Mouse (Mus musculus): ENCODE measurements around the gene March2. TPM values are rescaled to one million over a fixed set of nuclear protein-coding genes. Genes with fewer than 3 reads are reported as not detected.

March2 gene
- total RNA-seq, 2 experiments from 2014 or later = 84.7 to 86.1 TPM

DNA sequence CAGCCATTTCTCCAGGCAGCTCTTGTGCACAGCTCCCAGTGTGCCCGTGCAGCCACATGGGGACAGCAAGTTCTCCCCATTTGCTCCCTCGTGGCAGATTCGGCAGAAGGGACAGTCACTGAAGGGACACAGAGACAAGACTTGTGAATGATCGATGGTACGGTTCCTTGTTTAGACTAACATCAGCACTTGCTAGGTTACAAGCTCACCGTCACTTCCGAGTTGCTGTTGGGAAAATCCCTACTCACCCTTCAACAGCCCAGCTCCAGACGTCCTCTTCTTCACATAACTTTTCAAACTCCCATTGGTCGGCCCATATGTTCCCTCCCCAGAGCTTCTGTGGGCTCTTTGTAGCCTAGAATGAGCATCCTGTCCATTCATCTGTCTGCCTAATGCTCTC lies 15.4 kb downstream of the March2 start:
- no peak for DNase-seq (ENCODE audit: low spot score in 2 of 2)
- TF ChIP-seq CTCF (conservative IDR thresholded peaks at IDR 0.05) = no peak
- no peak overlapping the region for H3K4me3 ChIP-seq
- no peak overlapping the region for H3K27ac ChIP-seq

- Histone ChIP-seq H3K4me3 (no peak overlapping the region), H3K27ac (no peak overlapping the region)
- no peak for TF ChIP-seq CTCF (conservative IDR thresholded peaks at IDR 0.05)
- no peak for DNase-seq (ENCODE audit: low spot score in 2 of 2)
Measured at GRCm38 (mm10) chr17:33702178-33702577, 16.3 kb downstream of the March2 start.

DNA sequence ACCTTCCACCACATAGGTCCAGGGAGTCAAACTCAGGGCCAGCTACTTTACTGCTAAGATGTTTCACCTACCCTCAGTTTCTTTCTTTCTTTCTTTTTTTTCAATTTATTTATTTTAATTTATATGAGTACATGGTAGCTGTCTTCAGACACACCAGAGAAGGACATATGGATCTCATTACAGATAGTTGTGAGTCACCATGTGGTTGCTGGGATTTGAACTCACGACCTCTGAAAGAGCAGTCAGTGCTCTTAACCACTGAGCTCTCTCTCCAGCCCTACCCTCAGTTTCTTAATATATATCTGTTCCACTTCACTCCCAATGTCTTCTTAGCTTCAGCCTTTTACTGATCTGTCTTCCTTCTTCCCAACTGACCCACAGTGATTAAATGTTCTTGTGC lies 23.0 kb downstream of the March2 start:
- DNase-seq (ENCODE audit: low spot score in 2 of 2) = no peak
- TF ChIP-seq CTCF (conservative IDR thresholded peaks at IDR 0.05) = no peak

GRCm38 (mm10) chr17:33686760-33687159 lies 31.7 kb downstream of the March2 start, which contains the start of gene Hnrnpm:
Hnrnpm (minus strand) TSS chr17:33686860.
- peak within 1 kb of the TSS; percentile 99 for H3K27ac ChIP-seq
- DNase-seq (ENCODE audit: low spot score in 2 of 2) = no peak
- peak within 1 kb of the TSS; percentile 80 for H3K4me3 ChIP-seq
- TF ChIP-seq CTCF (conservative IDR thresholded peaks at IDR 0.05) = no peak

More for the DNA sequence above, 23.0 kb downstream of the March2 start:
- no peak overlapping the region for H3K27ac ChIP-seq
- H3K4me3 ChIP-seq = no peak overlapping the region

DNA sequence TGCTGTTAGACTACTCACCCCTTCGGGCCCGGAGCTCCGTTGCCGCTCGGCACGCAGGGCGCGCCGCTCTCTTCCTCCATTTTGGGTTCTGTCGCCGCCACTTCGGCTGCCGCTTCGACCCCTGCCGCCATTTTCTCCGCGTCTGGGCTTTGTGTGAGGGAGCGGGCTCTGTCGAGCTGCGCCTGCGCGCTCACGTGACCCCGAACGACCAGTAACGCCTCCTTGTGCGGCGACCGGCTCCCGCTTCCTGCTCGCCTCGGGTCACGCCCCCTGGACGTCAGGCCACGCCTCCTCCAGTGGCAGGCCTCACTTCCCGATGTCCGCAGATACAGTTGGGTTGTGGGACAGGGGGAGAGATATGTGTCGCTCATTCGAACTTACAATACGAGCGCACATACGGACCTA lies 33.2 kb downstream of the March2 start:
- TF ChIP-seq CTCF (conservative IDR thresholded peaks at IDR 0.05) = no peak
- Histone ChIP-seq H3K27ac (peak overlapping the region; percentile 99), H3K4me3 (peak overlapping the region; percentile 80)
- DNase-seq (ENCODE audit: low spot score in 2 of 2) = peak; percentile 96 to 98

GRCm38 (mm10) chr17:33684671-33685231 lies 33.7 kb downstream of the March2 start:
- Histone ChIP-seq H3K4me3 (peak overlapping the region; percentile 80), H3K27ac (peak overlapping the region; percentile 99)
- peak; percentile 78 for TF ChIP-seq CTCF (conservative IDR thresholded peaks at IDR 0.05)
- peak; percentile 74 to 78 for DNase-seq (ENCODE audit: low spot score in 2 of 2)

- Histone ChIP-seq H3K4me3 (no peak overlapping the region), H3K27ac (no peak overlapping the region)
- DNase-seq (ENCODE audit: low spot score in 2 of 2) = no peak
- no peak for TF ChIP-seq CTCF (conservative IDR thresholded peaks at IDR 0.05)
Measured at GRCm38 (mm10) chr17:33681767-33682166, 36.7 kb downstream of the March2 start.

- no peak overlapping the region for H3K4me3 ChIP-seq
- TF ChIP-seq CTCF (conservative IDR thresholded peaks at IDR 0.05) = no peak
- DNase-seq (ENCODE audit: low spot score in 2 of 2) = no peak
- no peak overlapping the region for H3K27ac ChIP-seq
Measured at GRCm38 (mm10) chr17:33678771-33679170, 39.7 kb downstream of the March2 start.

DNA sequence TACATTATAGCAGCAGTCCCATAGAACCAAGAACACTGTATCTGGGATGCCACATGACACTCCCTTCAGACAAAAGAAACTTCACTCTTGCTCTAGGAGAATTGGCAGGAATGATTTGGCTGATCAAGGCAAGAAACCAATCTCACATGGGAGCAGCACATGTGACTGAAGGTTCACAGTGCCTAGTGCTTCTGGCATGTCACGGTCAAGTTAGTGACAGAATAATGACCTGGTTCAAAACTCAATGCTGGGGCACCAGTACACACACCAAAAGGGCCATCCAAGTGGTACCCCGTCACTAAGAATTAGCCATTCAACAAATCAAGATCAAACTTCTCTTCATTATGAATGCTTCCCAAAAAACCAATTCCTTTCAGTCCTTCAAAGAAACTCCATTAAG lies 42.4 kb downstream of the March2 start:
- DNase-seq (ENCODE audit: low spot score in 2 of 2) = no peak
- H3K27ac ChIP-seq = no peak overlapping the region
- H3K4me3 ChIP-seq = no peak overlapping the region
- no peak for TF ChIP-seq CTCF (conservative IDR thresholded peaks at IDR 0.05)

GRCm38 (mm10) chr17:33675452-33675851 lies 43.0 kb downstream of the March2 start:
- no peak for TF ChIP-seq CTCF (conservative IDR thresholded peaks at IDR 0.05)
- Histone ChIP-seq H3K4me3 (no peak overlapping the region), H3K27ac (no peak overlapping the region)
- no peak for DNase-seq (ENCODE audit: low spot score in 2 of 2)

DNA sequence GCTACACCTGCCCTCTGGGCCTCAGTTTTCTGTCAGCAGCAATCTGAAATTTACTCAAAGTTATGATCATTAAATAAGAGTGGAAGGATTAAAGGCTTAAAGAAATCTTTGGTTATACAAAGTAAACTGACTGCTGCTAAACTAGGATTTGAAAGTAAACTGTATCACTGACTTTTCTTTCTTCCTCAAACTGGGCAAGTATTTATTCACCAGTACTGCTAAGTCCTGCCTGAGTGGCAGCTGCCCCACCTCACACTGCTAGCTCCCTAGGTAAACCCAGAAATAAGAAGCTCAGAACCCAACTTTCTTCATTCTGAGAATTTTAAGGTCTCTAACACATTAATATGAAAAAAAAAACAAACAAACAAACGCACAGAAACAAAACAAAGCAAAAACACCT lies 44.6 kb downstream of the March2 start:
- no peak for TF ChIP-seq CTCF (conservative IDR thresholded peaks at IDR 0.05)
- H3K27ac ChIP-seq = no peak overlapping the region
- no peak overlapping the region for H3K4me3 ChIP-seq
- DNase-seq (ENCODE audit: low spot score in 2 of 2) = no peak

- no peak for TF ChIP-seq CTCF (conservative IDR thresholded peaks at IDR 0.05)
- Histone ChIP-seq H3K27ac (no peak overlapping the region), H3K4me3 (no peak overlapping the region)
- no peak for DNase-seq (ENCODE audit: low spot score in 2 of 2)
Measured at GRCm38 (mm10) chr17:33669681-33670080, 48.8 kb downstream of the March2 start.

GRCm38 (mm10) chr17:33666813-33667212 lies 51.7 kb downstream of the March2 start:
- Histone ChIP-seq H3K4me3 (no peak overlapping the region), H3K27ac (no peak overlapping the region)
- TF ChIP-seq CTCF (conservative IDR thresholded peaks at IDR 0.05) = no peak
- no peak for DNase-seq (ENCODE audit: low spot score in 2 of 2)

- no peak overlapping the region for H3K27ac ChIP-seq
- TF ChIP-seq CTCF (conservative IDR thresholded peaks at IDR 0.05) = no peak
- no peak overlapping the region for H3K4me3 ChIP-seq
- DNase-seq (ENCODE audit: low spot score in 2 of 2) = no peak
Measured at GRCm38 (mm10) chr17:33649781-33650475, 68.5 kb downstream of the March2 start.

Measured in layer of hippocampus, adult 2 months (tissue).